Mouse (Mus musculus): ENCODE results near the gene Gm9936. TPM values are rescaled to one million over a fixed set of nuclear protein-coding genes. Genes with fewer than 3 reads are reported as not detected.
"Not testable (repeated sequence)": the region's sequence is repeated elsewhere in the genome, so short reads cannot be mapped to it uniquely, and the experiment has no call there.

Gm9936 gene
- total RNA-seq, 4 experiments from 2014 or later, result not detected

- not testable (repeated sequence) for DNase-seq (ENCODE audit: low spot score in 2 of 2)
These were observed 18.0 kb downstream of the Gm9936 start for GRCm38 (mm10) chr5:114840481-114840880.

GRCm38 (mm10) chr5:114836886-114837285 lies 21.6 kb downstream of the Gm9936 start:
- DNase-seq (ENCODE audit: low spot score in 2 of 2), result no peak

- DNase-seq (ENCODE audit: low spot score in 2 of 2), result no peak
These were observed 28.7 kb downstream of the Gm9936 start for GRCm38 (mm10) chr5:114829740-114830139.

- no peak for DNase-seq (ENCODE audit: low spot score in 2 of 2)
These were observed 31.1 kb downstream of the Gm9936 start for GRCm38 (mm10) chr5:114827427-114827826.

- no peak for DNase-seq (ENCODE audit: low spot score in 2 of 2)
These were observed 32.3 kb downstream of the Gm9936 start for GRCm38 (mm10) chr5:114825978-114826691.

- DNase-seq (ENCODE audit: low spot score in 2 of 2), result peak in 1 of 2 experiments; percentile 4
These were observed 34.3 kb downstream of the Gm9936 start for GRCm38 (mm10) chr5:114824197-114824596.

GRCm38 (mm10) chr5:114822796-114823688 lies 35.4 kb downstream of the Gm9936 start, which contains the start of gene 1500011B03Rik:
TSS of gene 1500011B03Rik (minus strand) at chr5:114823468.
- peak in 1 of 2 experiments; percentile 8 for DNase-seq (ENCODE audit: low spot score in 2 of 2)

- DNase-seq (ENCODE audit: low spot score in 2 of 2), result no peak
These were observed 40.4 kb downstream of the Gm9936 start for GRCm38 (mm10) chr5:114818124-114818523.

GRCm38 (mm10) chr5:114816599-114816998 lies 41.9 kb downstream of the Gm9936 start:
- no peak for DNase-seq (ENCODE audit: low spot score in 2 of 2)

GRCm38 (mm10) chr5:114813525-114814181 lies 44.8 kb downstream of the Gm9936 start:
- peak; percentile 32 to 62 for DNase-seq (ENCODE audit: low spot score in 2 of 2)

GRCm38 (mm10) chr5:114809826-114810225 lies 48.7 kb downstream of the Gm9936 start:
- DNase-seq (ENCODE audit: low spot score in 2 of 2), result no peak

- DNase-seq (ENCODE audit: low spot score in 2 of 2), result no peak
These were observed 49.2 kb downstream of the Gm9936 start for GRCm38 (mm10) chr5:114809181-114809756.

- DNase-seq (ENCODE audit: low spot score in 2 of 2), result no peak
These were observed 50.1 kb downstream of the Gm9936 start for GRCm38 (mm10) chr5:114808385-114808784.

- no peak for DNase-seq (ENCODE audit: low spot score in 2 of 2)
These were observed 50.6 kb downstream of the Gm9936 start for GRCm38 (mm10) chr5:114807893-114808292.

GRCm38 (mm10) chr5:114807468-114807867 lies 51.0 kb downstream of the Gm9936 start:
- no peak for DNase-seq (ENCODE audit: low spot score in 2 of 2)

- DNase-seq (ENCODE audit: low spot score in 2 of 2), result no peak
These were observed 51.4 kb downstream of the Gm9936 start for GRCm38 (mm10) chr5:114807063-114807462.

- DNase-seq (ENCODE audit: low spot score in 2 of 2), result no peak
These were observed 51.8 kb downstream of the Gm9936 start for GRCm38 (mm10) chr5:114806636-114807035.

Measured in gastrocnemius, adult 8-10 months (tissue).